Mouse (Mus musculus) urinary bladder, postnatal 10 days (tissue): ENCODE results near the gene Tra2b.
"Not testable (repeated sequence)": the region's sequence is repeated elsewhere in the genome, so short reads cannot be mapped to it uniquely, and the experiment has no call there.

Source experiments
- DNase-seq: peaks from one replicate; pipeline ENCODE4 v3.0.0; 2022; ENCODE audit warnings: low spot score

Gene Tra2b

DNA sequence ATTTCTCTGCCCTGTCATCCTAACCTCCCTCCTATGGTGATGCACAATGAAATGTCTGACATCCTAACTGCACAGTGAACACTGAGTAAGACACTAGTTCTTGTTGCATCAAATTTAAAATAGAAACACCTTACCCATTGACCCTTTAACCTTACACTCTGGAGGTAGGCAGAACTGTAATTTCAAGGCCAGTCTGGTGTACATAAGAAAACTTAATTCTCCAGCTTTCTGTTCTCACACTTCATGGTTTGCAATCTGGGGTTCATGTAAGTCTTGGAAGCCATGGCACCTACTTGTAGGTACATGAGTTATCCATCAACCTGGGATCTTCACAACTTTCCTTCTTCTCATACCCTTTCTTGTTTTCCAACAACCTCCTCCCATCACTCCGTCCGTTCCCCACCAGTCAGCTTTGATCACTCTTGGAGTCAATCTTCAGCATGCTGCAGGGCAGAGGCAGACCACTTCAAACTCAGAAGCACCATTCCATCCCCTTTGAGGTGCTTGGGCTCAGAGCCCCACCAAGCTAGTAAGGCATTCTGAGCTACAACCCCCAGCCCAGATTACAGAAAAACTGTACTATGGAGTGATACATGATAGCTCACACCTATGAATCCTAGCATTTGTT is 23.5 kb downstream of the Tra2b start:
- no peak for DNase-seq

DNA sequence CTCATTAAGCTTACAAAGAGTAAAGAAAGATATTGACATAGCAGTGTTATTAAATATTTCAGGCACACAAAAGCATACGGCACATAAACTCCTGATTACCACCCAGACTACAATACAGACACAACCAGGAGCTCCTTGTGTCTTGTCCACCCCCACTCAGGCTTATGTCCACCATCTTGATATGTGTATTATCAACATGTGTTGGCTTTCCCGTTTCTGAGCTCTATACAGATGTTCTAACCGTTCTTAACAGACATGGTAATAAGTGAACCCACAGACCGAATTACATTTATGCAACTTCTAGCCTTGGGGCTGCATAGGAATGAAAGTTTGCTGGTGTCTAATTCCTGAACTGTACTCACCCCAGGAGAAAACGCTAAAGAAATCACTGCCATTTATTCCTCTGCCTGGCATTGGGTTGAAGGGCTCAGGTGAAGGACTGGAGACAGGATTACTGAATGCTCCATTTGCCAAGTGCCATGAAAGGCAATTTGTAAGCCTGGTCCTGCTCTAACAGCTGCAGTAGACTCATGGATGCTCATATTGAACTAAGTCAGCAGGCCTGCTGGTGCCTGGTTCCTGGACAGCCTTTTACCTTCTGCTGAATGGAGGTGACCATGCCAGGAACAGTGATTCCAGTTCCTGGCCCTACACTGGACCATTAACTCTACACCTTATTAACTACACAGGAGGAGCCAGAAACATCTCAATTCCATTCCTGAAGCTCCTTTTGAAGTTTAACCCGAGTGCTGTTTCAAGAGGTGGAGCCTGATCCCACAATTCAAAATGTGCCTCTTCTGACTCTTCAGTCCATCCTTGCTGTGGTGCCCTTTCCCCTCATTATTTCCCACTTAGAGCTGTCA is 24.2 kb downstream of the Tra2b start:
- DNase-seq: no peak

DNA sequence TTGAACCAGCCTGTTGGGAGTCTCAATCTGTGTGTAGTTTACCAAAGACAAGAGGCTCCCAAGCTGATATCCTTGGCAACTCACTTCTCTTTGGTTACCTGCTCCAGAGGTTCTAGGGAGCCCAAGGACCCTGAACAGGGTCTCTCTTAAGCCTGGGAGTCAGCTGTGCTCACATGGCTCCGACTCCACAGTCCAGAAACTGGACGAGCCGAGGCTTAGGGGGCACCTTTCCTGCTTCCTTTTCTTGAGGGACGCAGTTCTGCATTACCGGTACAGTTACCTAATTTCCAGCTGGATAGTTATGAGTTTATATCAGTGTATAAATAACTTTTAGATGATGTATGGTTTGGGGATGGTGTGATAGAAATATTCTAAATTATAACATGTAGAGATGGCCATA is 24.9 kb downstream of the Tra2b start:
- DNase-seq: no peak

DNA sequence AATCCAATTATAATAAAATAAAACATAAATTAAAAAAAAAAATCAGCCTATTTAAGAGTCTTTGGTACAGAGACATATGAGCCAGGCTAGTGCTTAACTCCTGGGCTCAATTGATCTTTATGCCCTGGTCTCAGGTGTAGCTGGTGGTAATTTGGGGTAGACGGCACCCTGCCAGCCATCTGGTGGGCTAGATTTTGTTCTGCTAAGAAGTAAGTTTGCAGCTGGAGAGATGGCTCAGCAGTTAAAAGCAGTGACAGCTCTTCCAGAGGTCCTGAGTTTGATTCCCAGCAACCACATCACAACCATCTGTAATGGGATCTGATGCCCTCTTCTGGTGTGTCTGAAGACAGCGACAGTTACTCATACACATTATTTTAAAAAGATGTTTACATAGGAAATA is 25.8 kb downstream of the Tra2b start:
- no peak for DNase-seq

DNA sequence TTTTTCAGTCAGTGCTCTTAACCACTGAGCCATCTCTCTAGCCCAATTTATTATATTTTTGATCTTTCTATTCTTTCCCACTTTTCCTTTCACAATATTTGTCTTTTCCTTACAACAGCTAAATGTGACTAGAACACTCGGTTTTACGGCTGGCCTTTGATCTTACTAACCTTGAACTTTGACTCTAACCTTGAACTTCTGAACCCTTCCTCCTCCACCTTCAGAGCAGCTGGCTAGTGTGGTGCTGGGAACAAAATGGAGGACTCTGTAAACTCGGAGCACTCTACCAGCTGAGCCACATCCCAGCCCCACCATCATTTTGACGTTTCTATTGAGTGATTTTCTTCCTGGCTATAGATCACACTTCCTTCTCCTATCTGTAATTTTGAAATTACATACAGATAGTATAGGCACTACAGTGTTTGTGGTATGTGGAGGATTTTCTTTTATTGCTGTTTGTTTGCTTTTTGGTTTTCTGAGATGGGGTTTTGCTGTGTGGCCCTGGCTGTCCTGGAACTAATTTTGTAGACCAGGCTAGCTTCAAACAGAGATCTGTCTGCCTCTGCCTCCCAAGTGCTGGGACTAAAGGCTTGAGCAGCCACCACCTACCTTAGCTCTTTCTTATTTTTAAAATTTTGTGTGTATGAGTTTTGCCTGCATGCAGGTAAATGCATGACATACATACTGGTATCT is 26.7 kb downstream of the Tra2b start:
- no peak for DNase-seq

DNA sequence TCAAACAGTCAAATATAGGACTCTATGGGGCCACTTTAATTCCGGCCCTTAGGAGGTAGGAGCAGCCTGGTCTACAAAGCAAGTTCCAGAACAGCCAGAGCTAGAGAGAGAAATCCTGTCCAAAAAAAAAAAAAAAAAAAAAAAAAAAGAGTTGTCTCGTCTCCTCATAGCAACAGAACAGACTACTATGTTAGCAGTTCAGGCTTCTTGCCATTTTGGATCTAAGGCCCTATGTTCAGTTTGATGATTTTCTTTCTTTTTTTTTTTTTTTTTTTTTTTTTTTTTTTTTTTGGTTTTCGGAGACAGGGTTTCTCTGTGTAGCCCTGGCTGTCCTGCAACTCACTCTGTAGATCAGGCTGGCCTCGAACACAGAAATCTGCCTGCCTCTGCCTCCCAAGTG is 27.4 kb downstream of the Tra2b start:
- not testable (repeated sequence) for DNase-seq

DNA sequence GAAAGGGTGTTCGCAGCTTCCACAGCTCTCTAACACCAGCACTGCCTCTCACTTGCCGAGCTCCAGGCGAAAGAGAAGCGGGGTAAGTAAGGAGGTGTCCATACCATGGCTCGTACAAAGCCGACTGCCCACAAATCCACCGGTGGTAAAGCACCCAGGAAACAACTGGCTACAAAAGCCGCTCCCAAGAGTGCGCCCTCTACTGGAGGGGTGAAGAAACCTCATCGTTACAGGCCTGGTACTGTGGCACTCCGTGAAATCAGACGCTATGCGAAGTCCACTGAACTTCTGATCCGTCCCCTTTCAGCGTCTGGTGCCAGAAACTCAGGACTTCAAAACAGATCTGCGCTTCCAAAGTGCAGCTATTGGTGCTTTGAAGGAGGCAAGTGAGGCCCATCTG is 29.0 kb downstream of the Tra2b start:
- no peak for DNase-seq

DNA sequence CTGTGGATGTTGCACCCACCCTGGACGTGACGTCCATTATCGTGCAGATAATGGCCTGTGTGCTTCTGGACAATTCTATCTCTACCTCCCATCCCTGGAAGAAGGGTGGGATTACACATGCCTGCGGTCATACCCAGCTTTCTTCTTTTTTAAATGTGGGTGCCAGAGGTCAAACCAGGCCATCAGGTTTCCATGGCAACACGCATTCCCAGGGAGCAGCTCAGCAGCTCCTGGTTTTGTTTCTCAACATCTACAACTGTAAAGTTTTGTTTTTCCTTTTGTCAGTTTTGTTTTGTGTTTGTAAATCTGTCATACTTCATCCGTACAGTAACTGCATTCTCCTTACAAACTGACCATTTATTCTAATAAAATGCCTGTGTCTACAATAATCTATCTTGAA is 31.3 kb downstream of the Tra2b start:
- no peak for DNase-seq

DNA sequence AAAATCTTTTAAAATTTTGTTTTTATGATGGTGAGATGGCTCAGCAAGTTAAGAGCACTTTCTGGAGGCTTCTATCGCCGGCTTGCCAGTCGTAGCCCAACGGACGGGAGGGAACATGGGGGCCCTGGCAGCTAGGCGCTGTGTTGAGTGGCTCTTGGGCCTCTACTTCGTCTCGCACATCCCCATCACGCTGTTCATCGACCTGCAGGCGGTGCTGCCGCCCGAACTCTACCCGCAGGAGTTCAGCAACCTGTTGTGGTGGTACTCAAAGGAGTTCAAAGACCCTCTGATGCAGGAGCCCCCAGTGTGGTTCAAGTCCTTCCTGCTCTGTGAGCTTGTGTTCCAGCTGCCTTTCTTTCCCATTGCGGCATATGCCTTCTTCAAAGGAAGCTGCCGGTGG is 35.5 kb downstream of the Tra2b start:
- DNase-seq: not testable (repeated sequence)

DNA sequence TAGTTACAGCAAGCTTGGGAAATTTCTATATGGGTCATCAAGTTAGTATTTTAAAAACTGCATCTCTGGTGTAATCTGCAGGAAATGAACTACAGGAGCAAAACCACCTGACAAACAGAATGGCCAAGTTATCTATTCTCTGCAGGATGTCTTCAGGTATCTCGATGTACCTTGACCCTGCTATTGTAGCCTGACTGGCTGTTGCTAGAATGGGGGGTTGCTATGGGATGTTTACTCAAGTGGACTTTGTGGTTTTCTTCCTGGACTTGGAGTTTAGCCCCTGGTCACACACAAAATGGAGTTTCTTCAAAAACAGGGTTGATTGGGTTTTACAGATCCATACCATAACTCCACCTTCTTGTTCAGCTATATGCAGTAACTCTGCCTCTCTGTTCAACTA is 62.3 kb downstream of the Tra2b start:
- no peak for DNase-seq

DNA sequence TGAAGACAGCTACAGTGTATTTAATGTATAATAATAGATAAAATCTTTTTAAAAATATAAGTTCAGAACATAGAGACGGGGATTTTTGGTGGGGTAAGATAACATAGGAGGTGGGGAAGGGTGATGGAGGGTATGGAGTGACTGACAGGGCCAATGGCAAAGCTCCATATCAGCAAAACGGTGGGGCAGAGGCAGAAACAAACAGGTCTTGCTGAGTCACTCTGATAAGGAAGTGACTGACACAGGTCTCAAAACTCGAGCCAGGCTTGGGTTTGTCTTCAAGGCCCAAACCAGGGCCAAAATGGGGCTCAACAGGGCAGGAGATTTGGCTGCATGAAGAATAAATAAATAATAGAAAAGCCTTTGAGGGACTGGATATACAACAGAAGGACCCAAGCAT is 63.9 kb downstream of the Tra2b start:
- DNase-seq: no peak

DNA sequence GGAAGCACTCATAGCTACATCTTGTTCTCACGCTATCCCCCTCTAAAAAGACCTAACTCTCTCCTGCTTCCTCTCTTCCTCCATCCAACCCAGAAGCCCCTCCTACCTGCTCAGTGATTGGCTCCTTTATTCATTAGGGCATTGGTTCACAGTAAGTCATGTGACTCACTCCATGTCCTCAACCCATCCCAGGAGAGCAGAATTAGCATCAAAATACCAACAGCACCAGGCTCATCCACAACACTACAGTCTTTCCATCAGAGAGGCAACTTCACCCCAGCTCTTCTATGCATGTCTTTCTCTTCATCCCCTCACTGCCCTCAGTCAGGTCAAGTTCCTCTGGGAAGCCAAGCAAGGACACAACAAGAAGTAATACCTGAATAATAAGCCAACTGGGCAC is 65.3 kb downstream of the Tra2b start:
- no peak for DNase-seq
